Mouse (Mus musculus): Measurements from ENCODE around the gene Mfsd11.
"Not testable (repeated sequence)": the region's sequence is repeated elsewhere in the genome, so short reads cannot be mapped to it uniquely, and the experiment has no call there.

The Mfsd11 gene

DNA sequence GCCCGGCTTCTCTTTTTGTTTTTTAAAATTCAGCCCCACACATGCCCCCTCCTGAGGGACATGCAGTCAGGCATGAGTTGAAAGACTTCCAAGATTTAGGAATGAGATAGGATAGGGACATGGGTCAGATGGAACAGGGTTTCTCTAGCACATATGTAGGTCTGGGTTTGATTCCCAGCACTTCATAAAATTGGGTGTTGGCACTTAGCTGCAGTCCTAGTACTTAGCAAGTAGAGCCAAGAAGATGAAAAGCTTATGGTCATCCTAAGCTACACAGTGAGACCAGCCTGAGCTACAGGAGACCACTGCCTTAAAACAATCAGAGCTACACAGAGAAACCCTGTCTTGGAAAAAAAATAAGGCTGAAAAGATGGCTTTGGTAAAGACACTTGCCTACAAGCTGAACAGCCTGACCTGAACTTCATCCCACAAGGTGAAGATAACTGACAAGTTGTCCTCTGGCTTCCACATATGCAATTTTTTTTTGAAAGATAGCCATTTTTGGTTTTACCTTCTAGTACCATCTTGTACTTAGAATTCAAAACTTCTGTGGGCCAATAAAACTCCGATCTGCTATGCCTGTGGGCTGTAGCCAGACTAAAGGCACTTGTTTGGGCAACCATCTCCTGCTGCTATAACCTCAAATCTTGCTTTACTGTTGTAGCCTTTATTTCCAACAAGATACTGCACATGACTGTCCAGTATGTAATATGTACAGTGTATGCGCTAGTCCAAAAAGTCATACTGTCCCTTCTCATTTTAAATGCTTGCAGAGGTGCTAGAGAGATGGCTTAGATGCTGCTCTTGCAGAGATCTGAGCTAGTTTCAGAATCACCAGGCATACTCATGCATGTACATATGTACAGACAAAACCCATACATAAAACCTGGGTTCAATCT, 4.8 kb upstream of the Mfsd11 start:
- no peak for DNase-seq (ENCODE audit: low read depth, low spot score)

DNA sequence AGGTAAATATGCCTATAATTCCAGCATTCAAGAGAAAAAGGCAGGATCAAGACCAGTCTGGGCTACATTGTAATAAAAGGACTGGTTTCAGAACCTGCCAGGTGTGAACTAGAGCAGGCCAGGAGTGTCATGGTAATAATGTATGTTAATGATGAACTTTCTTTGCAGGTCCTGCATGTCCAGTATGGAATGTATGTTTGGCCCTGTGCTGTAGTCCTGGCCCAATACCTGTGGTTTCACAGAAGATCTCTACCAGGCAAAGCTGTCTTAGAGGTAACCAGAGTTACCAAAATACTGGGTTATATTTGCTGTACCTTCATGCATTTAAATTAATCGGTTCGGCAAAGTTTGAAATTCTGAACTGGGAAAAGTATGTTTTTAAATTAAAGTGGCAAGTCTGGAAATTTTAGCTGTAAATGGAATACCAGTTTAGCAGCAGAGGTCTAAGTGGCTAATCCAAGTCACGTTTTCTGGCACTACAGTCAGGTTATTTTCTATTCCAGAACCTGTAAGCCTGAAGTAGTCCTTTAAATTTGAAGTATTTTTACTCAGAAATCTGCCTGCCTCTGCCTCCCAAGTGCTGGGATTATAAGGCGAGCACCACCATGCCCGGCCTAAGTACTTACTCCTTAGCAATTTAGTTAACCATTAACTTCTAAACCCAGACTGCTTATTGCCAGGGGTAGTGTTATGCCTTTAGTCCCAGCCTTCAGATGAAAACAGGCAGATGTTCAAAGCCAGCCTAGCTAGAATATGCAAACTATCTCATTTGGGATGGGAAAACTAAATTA, 4.0 kb upstream of the Mfsd11 start:
- DNase-seq (ENCODE audit: low read depth, low spot score) = no peak

DNA sequence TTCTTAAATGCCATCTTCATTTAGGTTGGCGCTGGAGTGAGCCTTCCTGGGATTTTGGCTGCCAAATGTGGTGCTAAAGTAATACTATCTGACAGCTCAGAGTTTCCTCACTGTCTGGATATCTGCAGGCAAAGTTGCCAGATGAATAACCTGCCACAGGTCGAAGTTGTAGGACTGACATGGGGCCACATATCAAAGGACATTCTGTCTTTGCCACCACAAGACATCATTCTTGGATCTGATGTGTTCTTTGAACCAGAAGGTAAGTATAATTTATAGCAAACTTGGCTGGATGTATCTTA, 3.4 kb upstream of the Mfsd11 start:
- not testable (repeated sequence) for DNase-seq (ENCODE audit: low read depth, low spot score)

DNA sequence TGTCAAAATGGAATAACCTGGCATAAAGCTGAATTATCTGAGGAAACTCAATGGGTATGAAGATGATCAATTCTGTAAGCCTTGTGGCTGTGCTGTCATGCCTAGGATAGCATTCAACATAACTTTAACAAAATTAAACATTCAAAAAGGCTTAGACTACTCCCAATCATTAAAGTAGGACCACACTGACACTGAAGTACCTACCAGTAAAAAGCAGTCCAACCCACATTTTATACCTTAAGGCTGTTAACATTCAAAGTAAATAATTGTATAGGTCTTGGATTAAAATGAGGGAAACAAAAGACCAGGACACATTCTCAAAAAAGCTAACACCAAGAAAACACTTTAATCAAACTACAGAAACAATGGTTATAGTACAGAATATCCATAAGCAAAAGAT, 2.7 kb upstream of the Mfsd11 start:
- DNase-seq (ENCODE audit: low read depth, low spot score) = no peak

DNA sequence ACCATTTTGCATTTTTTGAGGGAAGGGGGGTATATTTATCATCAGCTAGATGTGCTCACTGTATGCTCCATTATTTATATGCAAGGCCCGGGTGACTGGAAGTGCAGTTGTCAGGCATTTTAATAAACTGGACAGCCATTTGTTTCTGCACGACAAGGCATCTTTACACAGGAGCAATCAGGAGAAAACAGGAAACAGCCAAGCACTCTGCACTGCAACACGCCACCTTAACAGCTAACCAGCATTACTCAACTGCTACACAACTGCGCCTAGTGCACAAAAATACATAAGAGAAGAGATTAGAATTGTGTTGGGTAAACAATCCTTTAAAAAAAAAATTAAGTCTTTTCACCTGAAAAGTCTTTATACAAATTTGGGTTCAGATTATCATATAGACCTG, 2.2 kb upstream of the Mfsd11 start:
- DNase-seq (ENCODE audit: low read depth, low spot score) = no peak

DNA sequence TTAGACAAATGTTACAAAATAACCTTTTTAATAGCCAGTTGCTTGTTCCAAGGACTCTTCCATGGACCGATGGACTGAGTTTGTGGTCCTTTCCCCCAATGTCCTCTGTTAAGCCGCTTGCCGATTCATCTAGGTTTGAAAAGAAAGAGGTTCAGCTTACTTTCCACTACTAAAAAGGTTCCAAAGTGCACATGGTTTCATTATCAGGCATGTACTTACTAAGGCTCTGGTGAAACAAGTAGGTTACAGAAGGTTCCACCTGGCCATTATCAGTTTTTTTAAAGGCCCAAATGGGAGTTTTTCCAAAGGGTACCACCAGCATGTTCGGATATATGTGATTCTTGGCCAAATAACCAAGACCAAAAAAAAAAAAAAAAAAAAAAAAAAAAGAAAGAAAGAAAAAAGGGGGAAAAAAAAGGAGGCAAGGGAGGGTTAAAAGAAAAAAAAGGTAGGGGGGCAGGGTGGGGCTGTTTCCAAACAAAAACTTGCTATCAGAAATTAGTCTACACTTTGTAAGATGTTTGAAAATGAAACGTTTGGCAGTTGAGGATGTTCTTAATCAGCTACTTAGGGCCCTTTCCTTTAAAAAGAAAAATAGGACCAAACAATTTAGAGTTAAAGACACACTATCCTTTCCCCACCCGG, 1.3 kb upstream of the Mfsd11 start:
- no peak for DNase-seq (ENCODE audit: low read depth, low spot score)

DNA sequence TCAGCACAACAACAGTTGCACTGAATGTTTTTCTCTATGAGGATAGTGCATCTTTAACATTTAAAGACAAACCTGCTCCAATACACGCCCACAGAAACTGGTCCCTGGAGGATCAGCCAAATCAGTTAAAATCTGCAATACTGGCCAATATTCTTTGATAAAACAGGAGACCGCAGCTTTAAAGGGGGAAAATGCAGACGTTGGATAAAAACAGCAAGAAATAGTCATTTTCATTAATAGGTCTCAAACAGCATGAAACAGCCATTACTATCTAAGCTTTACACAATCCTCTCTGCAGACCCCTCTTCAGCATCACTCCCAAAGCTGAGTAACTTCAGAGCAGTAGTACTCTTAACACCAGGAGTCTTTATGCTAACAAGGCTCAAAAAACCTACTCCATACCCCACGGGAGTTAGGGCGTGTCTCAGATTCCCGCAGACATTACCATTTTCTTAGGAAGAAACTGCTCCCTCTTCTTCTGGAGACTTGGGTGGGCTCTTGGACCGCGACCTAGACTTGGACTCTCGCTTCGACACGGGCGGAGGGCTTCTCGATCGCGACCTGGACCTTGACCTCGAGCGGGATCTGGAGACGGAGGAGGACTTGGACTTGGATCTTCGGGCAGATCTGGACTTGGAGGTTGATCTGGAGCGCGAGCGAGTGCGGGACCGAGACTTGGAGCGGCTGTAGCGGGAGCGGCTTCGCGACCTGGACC, 507 bp upstream of the Mfsd11 start:
- DNase-seq (ENCODE audit: low read depth, low spot score) = no peak

DNA sequence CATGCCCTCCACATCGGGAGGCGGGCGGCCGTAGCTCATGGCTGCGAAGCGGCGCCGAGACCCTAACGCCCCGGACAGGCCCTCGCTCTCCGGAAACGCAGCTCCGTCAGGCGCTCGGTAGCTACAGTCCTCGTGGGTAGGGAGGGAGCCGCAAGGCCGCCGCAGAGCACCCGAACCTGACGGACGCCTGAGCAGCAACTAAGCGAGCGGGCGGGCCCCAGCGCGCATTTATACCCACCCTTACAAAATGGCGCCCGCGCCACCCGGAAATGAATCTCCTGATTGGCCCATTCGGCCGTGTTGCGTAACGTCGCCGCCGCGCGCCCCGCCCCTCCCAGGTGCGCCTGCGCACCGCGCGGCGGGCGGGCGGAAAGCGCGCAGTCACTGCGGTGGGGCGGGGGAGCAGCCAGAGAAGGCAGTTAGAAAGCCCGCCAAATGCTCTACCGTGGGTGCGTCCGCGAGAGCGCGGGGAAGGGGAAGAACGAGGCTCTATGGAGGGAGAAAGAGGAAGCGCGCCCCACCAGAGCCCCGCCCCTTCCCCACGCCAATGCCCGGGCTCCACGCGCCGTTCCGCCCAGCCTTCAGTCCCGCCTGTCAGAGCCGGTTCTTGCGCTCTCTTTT, 761 bp downstream of the Mfsd11 start, which contains the start of gene Srsf2:
Srsf2 (minus strand) TSS at position 204 of the 621 bp plus-strand sequence.
- DNase-seq (ENCODE audit: low read depth, low spot score) = peak; percentile 96

DNA sequence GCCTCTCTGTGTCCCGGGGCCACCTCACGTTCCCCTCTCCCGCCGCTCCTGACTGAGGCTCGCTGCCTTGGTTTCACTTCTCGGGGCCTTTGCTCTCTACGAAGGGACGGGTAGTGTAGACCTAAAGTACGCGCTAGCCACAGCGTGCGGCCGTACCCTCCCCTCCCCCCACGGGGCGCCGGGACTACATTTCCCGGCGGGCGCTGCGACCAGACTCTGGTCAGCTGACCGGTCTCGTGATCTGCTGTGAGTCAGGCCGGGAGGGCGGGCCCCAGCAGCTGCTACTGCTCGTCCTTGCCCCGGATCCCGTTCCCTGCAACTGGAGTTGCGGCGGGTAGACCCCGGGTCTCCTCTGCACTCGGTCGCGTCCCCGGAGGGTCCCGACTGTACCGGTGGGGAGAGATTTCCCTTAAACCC, 1.3 kb downstream of the Mfsd11 start:
- DNase-seq (ENCODE audit: low read depth, low spot score) = peak; percentile 95

DNA sequence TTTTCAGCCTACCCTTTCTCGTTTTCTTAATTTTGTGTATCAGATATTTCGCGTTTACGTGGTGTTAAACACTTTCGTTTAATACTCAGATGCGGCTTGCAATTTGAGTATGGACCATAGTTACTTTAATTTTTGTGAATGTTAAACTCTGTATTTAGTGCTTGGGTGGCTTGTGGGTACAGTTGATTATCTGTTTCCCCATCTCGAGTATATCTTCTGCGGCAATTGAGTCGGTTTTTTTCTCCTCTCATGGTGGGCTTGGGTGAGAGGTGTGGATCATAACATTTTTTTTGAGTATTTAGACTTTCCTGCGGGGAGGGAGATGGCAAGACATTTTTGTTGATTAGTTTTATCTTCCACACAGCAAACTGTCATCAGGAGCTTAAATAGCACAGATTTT, 2.0 kb downstream of the Mfsd11 start:
- DNase-seq (ENCODE audit: low read depth, low spot score) = no peak

DNA sequence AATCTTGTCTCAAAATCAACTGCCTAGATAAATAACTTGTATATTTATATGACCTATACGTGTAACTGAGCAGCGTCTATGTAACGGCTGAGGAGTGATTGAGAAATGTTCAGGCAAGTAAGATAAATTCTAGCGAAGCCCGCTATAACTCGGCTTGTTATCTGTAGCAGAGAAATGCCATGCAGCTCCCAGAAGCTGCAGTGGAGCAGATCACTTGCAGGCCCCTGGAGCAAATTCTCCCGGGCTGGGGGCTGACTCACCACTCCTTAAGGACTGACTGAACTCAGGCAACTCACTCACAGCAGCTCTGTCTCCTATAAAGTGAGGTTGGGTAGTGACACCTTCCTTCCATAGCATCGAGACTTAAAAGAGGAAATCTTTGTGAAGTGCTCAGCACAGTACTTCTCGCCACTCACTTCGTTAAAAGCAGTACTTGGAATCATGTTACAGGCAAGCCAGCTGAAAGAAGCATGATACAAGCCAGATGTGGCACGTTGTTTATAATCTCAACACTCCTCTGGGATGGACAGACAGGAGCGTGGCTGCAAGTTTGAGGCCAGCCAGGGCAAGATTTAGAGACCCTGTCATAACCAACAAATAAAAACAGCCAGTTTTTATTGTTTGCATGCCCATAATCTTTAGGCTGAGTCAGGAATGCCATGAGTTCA, 5.1 kb downstream of the Mfsd11 start:
- no peak for DNase-seq (ENCODE audit: low read depth, low spot score)

DNA sequence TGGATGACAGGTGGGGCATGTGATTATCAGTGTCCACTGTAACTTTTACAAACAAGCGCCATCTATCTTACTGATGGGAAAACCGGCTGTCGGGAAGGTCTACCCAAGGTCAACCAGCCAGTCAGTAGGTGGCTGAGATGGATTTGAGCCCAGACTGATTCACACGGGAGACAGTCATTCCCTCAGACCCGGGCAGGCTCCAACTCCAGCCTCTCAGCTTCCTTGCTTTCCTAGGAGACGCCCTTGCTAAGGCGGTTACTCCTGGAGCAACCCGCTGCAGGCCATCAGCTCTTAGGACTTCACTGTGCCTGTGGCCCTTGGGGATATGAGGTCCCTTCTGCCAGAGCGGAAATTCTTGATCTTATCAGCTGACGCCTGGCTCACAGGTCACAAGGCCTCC, 12.2 kb downstream of the Mfsd11 start:
- no peak for DNase-seq (ENCODE audit: low read depth, low spot score)

DNA sequence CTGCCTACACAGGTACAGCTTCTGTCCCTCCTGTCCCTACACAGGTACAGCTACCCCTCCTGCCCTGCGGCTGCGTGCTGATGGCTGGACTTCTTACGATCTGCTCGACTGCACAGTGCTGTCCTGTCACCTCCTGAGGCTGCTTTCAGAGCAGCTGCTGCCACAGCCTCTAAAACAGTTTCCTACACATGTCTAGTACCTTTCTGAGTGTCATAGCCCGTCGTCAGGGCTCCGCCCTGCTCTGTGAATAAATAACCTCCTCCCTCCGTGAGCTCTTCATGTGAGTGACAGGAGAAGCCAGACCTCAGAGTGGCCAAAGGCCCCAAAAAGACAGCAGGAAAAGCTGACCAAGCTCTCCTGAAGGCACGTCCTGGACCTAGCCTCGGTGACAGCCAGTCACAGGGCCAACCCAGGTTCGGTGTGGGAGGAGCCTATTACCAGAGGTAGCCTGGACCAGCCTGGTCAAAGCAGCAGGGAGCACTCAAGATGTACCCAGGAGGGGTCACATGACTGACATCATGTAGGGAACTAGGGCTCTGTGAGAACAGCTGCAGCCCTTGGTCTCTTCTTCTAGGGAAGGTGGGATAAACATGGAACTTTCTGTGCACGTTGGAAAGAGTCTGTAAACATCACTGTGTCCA, 13.8 kb downstream of the Mfsd11 start:
- no peak for DNase-seq (ENCODE audit: low read depth, low spot score)

DNA sequence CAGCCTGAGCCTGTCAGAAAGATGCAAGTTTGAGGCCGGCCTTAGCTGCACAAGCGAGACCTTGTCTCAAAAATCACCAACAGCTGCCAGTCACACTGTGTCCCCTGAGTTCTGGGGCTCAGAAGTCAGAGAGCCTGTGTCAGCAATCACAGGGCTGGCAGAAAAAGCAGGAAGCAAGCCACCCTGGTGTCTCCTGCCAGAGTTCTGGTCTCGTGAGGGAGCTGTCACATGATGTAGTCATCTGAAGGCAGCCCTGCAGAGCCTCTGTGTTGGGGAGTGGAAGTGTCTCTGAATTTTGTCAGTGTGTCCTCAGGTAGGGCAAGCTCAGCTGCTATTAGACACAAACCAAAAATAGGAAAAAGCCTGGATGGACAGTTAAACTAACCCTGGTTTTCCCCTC, 15.9 kb downstream of the Mfsd11 start:
- peak; percentile 76 for DNase-seq (ENCODE audit: low read depth, low spot score)

DNA sequence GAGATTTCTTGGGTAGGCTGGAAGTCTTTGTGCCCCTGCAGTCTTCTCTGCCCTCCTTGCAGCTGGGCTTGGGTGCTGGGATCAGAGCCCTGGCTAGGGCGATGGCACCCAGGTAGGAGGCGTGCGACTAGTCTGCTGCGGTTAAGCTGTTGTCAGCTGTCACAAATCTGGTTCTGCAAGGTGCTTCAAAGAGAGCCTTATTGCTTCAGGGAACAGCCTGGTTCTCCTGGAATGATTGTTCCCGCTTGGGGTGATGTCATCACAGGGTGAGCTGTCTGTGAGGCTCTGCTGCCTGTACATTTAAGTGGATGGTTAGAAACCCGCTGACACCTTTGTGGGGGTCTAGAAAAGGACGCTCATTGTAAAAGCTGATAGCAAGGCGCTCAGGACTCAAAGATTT, 17.0 kb downstream of the Mfsd11 start:
- DNase-seq (ENCODE audit: low read depth, low spot score) = no peak

DNA sequence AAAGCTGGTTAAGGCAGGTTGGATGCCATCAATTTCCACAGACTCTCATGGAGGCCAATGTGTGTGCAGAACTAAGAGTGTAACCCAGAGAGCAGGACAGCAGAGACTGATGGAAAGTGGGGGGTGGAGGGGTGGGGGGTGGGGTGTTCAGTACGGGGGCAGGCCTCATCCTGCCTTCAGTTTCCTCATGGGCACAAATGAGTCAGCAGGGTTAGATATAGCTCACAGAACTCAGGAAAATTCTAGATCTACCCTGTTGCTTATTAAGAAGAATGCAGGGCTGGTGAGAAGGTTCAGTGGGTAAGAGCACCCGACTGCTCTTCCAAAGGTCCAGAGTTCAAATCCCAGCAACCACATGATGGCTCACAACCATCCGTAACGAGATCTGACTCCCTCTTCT, 17.4 kb downstream of the Mfsd11 start:
- no peak for DNase-seq (ENCODE audit: low read depth, low spot score)

DNA sequence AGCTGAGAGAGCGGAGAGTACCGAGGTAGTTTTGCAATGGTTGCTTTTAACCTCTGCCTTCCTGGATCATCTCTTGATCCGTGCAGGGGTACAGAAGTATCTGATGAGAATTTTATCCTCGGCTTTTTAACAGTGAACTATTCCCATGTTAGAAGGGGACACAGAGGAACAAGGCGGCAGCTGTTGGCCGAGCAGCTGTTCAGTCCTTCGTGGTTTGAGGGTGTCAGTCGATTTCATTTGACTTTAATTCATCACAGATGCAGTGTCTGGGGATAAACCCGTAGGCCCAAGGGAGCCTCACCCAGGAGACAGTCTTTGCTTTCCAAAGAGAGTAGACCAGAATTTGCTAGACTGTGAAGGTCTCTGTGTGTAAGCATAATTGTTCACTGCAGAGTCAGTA, 19.3 kb downstream of the Mfsd11 start:
- DNase-seq (ENCODE audit: low read depth, low spot score) = no peak

DNA sequence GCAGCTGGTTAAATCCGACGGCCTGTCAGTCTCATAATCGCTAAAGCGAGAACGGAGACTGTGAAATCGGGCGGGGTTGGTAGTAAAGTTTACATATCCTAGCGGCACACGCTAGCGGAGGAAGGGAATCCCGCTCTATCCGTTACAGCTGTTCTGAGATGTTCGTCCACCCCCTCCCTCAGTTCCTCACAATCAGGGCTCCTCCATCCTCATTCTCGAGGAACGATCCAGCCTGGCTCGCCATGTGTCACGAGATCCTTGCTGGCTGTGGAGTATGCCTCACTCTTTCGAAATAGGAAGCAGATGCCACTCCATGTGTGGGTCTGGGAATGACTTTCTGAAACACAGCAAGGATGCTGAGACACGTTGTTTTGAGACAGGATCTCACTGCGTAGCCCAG, 21.7 kb downstream of the Mfsd11 start:
- no peak for DNase-seq (ENCODE audit: low read depth, low spot score)

DNA sequence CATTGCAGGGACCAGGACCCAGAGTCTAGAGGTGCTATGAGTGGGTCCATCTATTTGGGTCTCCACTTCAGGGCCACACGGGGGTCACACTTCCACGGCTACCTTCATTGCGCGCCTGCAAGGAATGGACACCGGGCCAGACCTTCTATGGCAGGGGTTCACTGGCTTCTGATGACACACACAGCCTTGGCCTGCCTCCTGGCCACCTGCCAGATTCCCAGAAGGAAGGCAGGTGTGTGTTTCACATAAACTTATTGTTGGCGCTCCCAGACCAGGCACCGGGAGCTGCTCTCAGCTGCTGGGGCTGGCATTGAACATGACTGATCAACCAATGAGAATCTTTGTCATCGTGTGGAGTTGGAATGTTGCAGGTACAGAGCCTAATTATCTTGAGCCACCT, 26.2 kb downstream of the Mfsd11 start:
- no peak for DNase-seq (ENCODE audit: low read depth, low spot score)

DNA sequence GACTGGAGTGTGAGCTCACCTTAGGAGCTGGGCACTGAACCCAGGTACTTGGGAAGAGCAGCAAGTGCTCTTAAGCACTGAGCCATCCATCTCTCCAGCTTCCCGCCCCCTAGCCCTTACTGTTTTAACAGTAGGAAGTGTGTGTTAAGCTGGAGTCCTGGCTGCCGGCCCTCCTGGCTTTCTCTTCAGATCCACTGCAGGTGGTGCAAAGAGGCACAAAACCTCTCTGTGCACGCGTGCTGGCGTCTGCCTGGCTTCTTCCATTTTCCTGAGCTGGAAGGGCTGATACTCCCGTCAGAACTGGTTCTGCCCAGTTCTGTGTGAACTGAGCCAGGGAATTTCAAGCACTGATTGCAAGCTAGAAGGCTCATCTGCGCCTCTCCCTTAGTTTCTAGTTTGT, 28.6 kb downstream of the Mfsd11 start:
- DNase-seq (ENCODE audit: low read depth, low spot score) = no peak

Measured in skeletal muscle tissue, adult 2 months (tissue).